Mouse (Mus musculus) forebrain, embryonic 13.5 days (tissue): ENCODE results near the gene Padi1. TPM values are rescaled to one million over a fixed set of nuclear protein-coding genes. Genes with fewer than 3 reads are reported as not detected.

Experiments
- ATAC-seq: fragments of 200-750 bp; cut with Nextera tagmentation; 2 replicates; pipeline ENCODE4 v1.8.0; 2017
- H3K27ac ChIP-seq: fragments of 300-500 bp; sonication (generic); 2 replicates; pipeline ENCODE4 v1.5.1; 2015; ENCODE audit warnings: inconsistent platforms, mild to moderate bottlenecking, moderate library complexity
- H3K27me3 ChIP-seq: fragments of 300-500 bp; sonication (generic); 2 replicates; pipeline ENCODE4 v1.6.1; 2015; ENCODE audit warnings: mild to moderate bottlenecking, inconsistent platforms
- H3K36me3 ChIP-seq: fragments of 300-500 bp; sonication (generic); 2 replicates; pipeline ENCODE4 v1.6.1; 2015; ENCODE audit warnings: mild to moderate bottlenecking, inconsistent platforms; ENCODE audit not compliant: poor library complexity, severe bottlenecking
- H3K4me1 ChIP-seq: fragments of 300-500 bp; sonication (generic); 2 replicates; pipeline ENCODE4 v1.6.1; 2015; ENCODE audit warnings: inconsistent platforms
- H3K4me2 ChIP-seq: fragments of 300-500 bp; sonication (generic); 2 replicates; pipeline ENCODE4 v1.6.1; 2015; ENCODE audit warnings: inconsistent platforms, mild to moderate bottlenecking, moderate library complexity
- H3K4me3 ChIP-seq: fragments of 300-500 bp; sonication (generic); 2 replicates; pipeline ENCODE4 v1.5.1; 2015; ENCODE audit warnings: mild to moderate bottlenecking, inconsistent platforms
- H3K9ac ChIP-seq: fragments of 300-500 bp; sonication (generic); 2 replicates; pipeline ENCODE4 v1.6.1; 2015; ENCODE audit warnings: mild to moderate bottlenecking, inconsistent platforms
- H3K9me3 ChIP-seq: fragments of 300-500 bp; sonication (generic); replicated peaks from 2 replicates; pipeline ENCODE4 v1.6.1; 2016; ENCODE audit warnings: inconsistent platforms
- WGBS: fragments of 180-500 bp; shearing (Covaris S2); methylation state at CpG from one replicate; pipeline ENCODE4 v1.1.7; 2015; 5-methylcytosine and 5-hydroxymethylcytosine counted together
- polyA plus RNA-seq: library from polyadenylated mRNA; unstranded; fragments of >200 nt; fragmentation: Nextera tagmentation; extraction: Ambion mirVana; gene quantifications from 2 replicates; pipeline ENCODE4 v1.2.1, GENCODE M21; 2015

Gene Padi1
- polyA plus RNA-seq, 1 experiment from 2014 or later, result not detected

DNA sequence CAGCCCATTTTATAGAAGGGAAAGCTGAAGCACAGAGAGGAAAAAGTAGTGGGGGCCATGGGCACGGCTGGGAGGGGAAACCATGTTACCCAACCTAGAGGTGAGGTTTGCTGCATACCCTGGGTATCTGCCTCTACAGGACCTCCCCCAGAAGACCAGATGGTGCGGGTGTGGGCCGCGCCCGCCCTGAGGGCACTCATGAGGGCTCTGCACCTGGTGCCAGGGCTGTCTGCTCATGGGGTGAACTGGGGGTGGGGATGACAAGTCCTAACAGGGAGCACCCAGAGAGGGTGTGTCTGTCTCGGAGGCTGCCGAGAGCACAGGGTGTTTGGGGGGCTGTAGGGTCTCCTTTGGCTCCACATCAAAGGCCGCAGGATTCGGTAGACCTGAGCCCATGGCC, 70.7 kb downstream of the Padi1 start:
- 86% methylated on average over 9 of the region's 9 CpGs for WGBS
- no peaks in the 10 kb centered on the region for H3K9me3 ChIP-seq
- no peak for ATAC-seq
- no peaks in the 10 kb centered on the region for H3K36me3 ChIP-seq
- H3K4me1 ChIP-seq, result peaks cover 6% of the 10 kb centered on the region; the same call in 1 of the 2 replicates
- H3K4me3 ChIP-seq, result no peak overlapping the region
- no peak overlapping the region for H3K9ac ChIP-seq
- H3K27ac ChIP-seq, result no peak overlapping the region
- H3K27me3 ChIP-seq, result no peaks in the 10 kb centered on the region
- H3K4me2 ChIP-seq, result no peak overlapping the region

DNA sequence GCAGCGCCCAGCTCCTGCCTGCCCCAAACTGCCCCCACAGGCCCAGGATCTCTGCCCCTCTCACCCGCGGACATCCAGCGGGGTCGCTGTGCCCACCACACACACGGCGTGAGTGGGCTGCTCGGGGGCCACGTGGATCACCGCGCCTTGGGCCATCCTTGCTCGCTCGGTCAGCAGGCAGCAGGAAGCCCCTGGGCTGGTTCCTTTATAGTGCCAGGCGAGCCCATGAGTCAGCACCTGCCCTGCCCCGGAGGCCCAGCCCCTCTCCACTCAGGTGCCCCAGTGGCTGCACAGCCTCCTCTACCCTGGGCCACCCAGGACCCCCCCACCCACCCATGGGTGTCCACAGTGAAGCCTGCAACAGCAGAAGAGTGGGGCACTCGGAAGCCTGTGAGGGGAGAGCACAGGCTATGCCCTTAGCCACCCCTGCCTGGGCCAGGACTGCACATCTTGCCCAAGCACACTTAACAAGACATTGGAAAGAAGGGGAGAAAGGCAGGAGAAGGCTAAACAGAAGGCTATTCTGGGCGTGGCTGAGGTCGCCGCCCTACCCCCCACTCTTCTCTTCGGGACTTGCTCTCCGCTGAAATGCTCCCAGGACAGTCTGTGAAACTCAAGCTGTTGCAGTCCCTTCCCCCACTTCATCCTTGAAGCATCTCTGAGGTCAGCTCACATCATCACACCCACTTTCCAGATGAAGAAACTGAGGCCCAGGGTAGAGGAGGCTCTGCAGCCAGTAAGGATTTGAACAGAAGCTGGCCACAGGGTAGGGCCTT, 71.4 kb downstream of the Padi1 start, which contains the start of gene Padi4:
Gene Padi4 (minus strand): TSS at position 212 of the 776 bp plus-strand sequence.
- WGBS, result 92% methylated on average over 21 of the region's 21 CpGs
- H3K36me3 ChIP-seq, result no peaks in the 10 kb centered on the region
- no peak within 1 kb of the TSS for H3K9ac ChIP-seq
- no peak for ATAC-seq
- no peaks in the 10 kb centered on the region for H3K9me3 ChIP-seq
- peaks cover 6% of the 10 kb centered on the region; the same call in 1 of the 2 replicates for H3K4me1 ChIP-seq
- H3K4me3 ChIP-seq, result no peak within 1 kb of the TSS
- no peaks in the 10 kb centered on the region for H3K27me3 ChIP-seq
- no peak within 1 kb of the TSS for H3K4me2 ChIP-seq
- no peak within 1 kb of the TSS for H3K27ac ChIP-seq

DNA sequence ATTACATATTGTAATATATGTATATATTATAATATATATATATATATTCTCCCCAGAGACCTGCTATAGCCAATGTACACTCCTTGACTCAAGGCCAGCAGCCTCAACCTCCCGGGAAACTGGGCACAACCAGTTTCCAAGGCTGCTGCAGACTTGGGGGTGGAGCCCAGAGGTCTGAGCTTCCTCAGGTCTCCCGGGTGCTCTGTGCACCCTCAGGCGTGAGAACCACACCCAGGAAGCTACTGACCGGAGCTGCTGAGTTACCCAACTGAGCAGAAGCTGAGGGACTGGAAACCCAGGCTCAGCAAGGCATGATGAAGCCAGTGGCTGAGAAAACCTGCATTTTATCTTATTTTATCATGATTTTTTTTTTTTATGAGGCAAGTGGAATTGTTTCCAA, 74.5 kb downstream of the Padi1 start:
- H3K27me3 ChIP-seq, result no peaks in the 10 kb centered on the region
- H3K4me1 ChIP-seq, result peaks cover 6% of the 10 kb centered on the region; the same call in 1 of the 2 replicates
- ATAC-seq, result no peak
- WGBS, result 63% methylated on average over 4 of the region's 4 CpGs
- no peak overlapping the region for H3K9ac ChIP-seq
- no peak overlapping the region for H3K27ac ChIP-seq
- H3K4me3 ChIP-seq, result no peak overlapping the region
- no peak overlapping the region for H3K4me2 ChIP-seq
- H3K9me3 ChIP-seq, result no peaks in the 10 kb centered on the region
- no peaks in the 10 kb centered on the region for H3K36me3 ChIP-seq

GRCm38 (mm10) chr4:140770433-140770832, 75.1 kb downstream of the Padi1 start:
- ATAC-seq, result no peak
- no peaks in the 10 kb centered on the region for H3K9me3 ChIP-seq
- H3K27me3 ChIP-seq, result no peaks in the 10 kb centered on the region
- H3K4me1 ChIP-seq, result peaks cover 6% of the 10 kb centered on the region; the same call in 1 of the 2 replicates
- no peaks in the 10 kb centered on the region for H3K36me3 ChIP-seq
- peak overlapping the region; percentile 42 for H3K4me2 ChIP-seq
- H3K9ac ChIP-seq, result no peak overlapping the region; the same call in 1 of the 2 replicates
- no peak overlapping the region for H3K27ac ChIP-seq
- 6% methylated on average over 13 of the region's 13 CpGs for WGBS
- H3K4me3 ChIP-seq, result peak overlapping the region; percentile 18; the same call in 1 of the 2 replicates

DNA sequence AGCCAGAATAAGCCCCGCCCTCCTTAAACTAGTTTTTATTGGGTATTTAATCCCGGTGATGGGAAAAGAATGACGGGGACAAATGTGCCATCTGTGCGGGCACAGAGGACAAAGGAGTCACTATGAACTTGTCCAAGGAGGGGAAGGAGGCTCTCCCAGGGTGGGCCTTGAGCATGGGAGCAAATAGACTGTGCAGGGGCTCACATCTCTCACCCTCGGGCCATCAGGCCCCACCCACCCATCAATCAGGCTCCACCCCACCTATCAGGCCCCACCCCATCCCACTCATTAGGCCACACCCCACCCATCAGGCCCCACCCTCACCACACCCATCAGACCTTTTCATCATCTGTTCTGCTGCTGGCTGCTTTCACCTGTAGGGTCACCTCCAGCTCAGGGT, 76.6 kb downstream of the Padi1 start:
- Histone ChIP-seq H3K4me2 (no peak overlapping the region), H3K27me3 (no peaks in the 10 kb centered on the region), H3K27ac (no peak overlapping the region), H3K9me3 (no peaks in the 10 kb centered on the region), H3K9ac (no peak overlapping the region), H3K36me3 (no peaks in the 10 kb centered on the region), H3K4me1 (peaks cover 6% of the 10 kb centered on the region; the same call in 1 of the 2 replicates), H3K4me3 (no peak overlapping the region)
- ATAC-seq, result no peak
- WGBS, result 82% methylated on average over 5 of the region's 5 CpGs

- H3K9me3 ChIP-seq, result no peaks in the 10 kb centered on the region
- ATAC-seq, result no peak
- H3K27me3 ChIP-seq, result no peaks in the 10 kb centered on the region
- no peaks in the 10 kb centered on the region for H3K36me3 ChIP-seq
- H3K9ac ChIP-seq, result no peak overlapping the region
- 90% methylated on average over 3 of the region's 3 CpGs for WGBS
- H3K4me1 ChIP-seq, result peaks cover 6% of the 10 kb centered on the region; the same call in 1 of the 2 replicates
- H3K4me2 ChIP-seq, result no peak overlapping the region
- H3K27ac ChIP-seq, result no peak overlapping the region
- H3K4me3 ChIP-seq, result no peak overlapping the region
Measured at GRCm38 (mm10) chr4:140765936-140766335, 79.6 kb downstream of the Padi1 start.

DNA sequence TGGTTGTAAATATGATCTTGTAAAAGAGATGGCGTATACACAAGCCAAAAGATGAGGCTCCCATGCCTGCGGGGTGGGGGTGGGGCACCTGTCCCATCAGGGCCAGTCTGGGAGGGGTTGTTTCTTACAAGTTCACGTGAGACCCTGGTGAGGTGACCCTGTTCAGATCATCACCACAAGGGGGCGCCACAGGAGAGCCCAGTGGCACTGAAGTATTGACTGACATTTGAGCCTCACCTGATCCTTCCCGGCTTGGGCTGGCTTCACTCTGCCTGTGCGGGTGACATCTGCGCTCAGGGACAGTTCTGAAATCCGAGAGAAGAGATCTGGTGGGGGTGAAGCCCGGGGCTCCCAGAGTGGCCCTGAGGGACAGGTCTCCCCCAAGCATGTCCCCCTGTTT, 82.4 kb downstream of the Padi1 start:
- Histone ChIP-seq H3K4me3 (no peak overlapping the region), H3K4me1 (peaks cover 3% of the 10 kb centered on the region), H3K27ac (no peak overlapping the region), H3K27me3 (no peaks in the 10 kb centered on the region), H3K9me3 (no peaks in the 10 kb centered on the region), H3K4me2 (no peak overlapping the region), H3K9ac (no peak overlapping the region), H3K36me3 (no peaks in the 10 kb centered on the region)
- ATAC-seq, result no peak
- WGBS, result 19% methylated on average over 9 of the region's 9 CpGs

Other genes starting within 250 kb of the Padi1 start
- gene Arhgef10l, start 179.8 kb downstream of the Padi1 start, polyA plus RNA-seq, result 20.2 and 22.0 TPM in 2 replicates
- 34.0 and 35.5 TPM in 2 replicates for gene Rcc2, start 145.2 kb downstream of the Padi1 start, polyA plus RNA-seq
- gene Padi6, start 103.1 kb downstream of the Padi1 start, polyA plus RNA-seq, result not detected in 2 replicates
- gene Padi4, start 71.5 kb downstream of the Padi1 start, polyA plus RNA-seq, result 0.26 and 0.30 TPM in 2 replicates
- gene Padi3, start 35.1 kb downstream of the Padi1 start, polyA plus RNA-seq, result 0.05 TPM in 1 of 2 replicates, not detected in the other
- 0.06 and 0.12 TPM in 2 replicates for gene Padi2, start 60.6 kb upstream of the Padi1 start, polyA plus RNA-seq
- gene Sdhb, start 115.4 kb upstream of the Padi1 start, polyA plus RNA-seq, result 478 and 480 TPM in 2 replicates
- gene Atp13a2, start 141.1 kb upstream of the Padi1 start, polyA plus RNA-seq, result 76.9 and 85.9 TPM in 2 replicates
- gene Mfap2, start 164.6 kb upstream of the Padi1 start, polyA plus RNA-seq, result 253 and 270 TPM in 2 replicates
- gene Crocc, start 214.8 kb upstream of the Padi1 start, polyA plus RNA-seq, result 7.4 and 7.7 TPM in 2 replicates
- gene Necap2, start 232.6 kb upstream of the Padi1 start, polyA plus RNA-seq, result 44.9 and 48.0 TPM in 2 replicates
- 0.20 and 0.30 TPM in 2 replicates for gene Spata21, start 242.6 kb upstream of the Padi1 start, polyA plus RNA-seq